Mouse (Mus musculus): ENCODE results near the gene Celsr3. TPM values are rescaled to one million over a fixed set of nuclear protein-coding genes. Genes with fewer than 3 reads are reported as not detected.

Celsr3 gene
- total RNA-seq, 2 experiments from 2014 or later, result 0.22 to 0.31 TPM

GRCm38 (mm10) chr9:108806379-108806778 is 19.7 kb upstream of the Celsr3 start:
- DNase-seq (ENCODE audit: low spot score in 2 of 2), result no peak

- no peak for DNase-seq (ENCODE audit: low spot score in 2 of 2)
These were observed 19.3 kb upstream of the Celsr3 start for GRCm38 (mm10) chr9:108806831-108807230.

GRCm38 (mm10) chr9:108807674-108808073 is 18.4 kb upstream of the Celsr3 start:
- no peak for DNase-seq (ENCODE audit: low spot score in 2 of 2)

GRCm38 (mm10) chr9:108808163-108808665 is 17.9 kb upstream of the Celsr3 start, which contains the start of gene Nckipsd:
Gene Nckipsd (plus strand): TSS chr9:108808368.
- peak; percentile 97 to 99 for DNase-seq (ENCODE audit: low spot score in 2 of 2)

GRCm38 (mm10) chr9:108809188-108809587 is 16.9 kb upstream of the Celsr3 start:
- no peak for DNase-seq (ENCODE audit: low spot score in 2 of 2)

GRCm38 (mm10) chr9:108809723-108810122 is 16.4 kb upstream of the Celsr3 start:
- DNase-seq (ENCODE audit: low spot score in 2 of 2), result no peak

- no peak for DNase-seq (ENCODE audit: low spot score in 2 of 2)
These were observed 15.6 kb upstream of the Celsr3 start for GRCm38 (mm10) chr9:108810516-108810915.

GRCm38 (mm10) chr9:108815557-108815956 is 10.6 kb upstream of the Celsr3 start:
- DNase-seq (ENCODE audit: low spot score in 2 of 2), result no peak

GRCm38 (mm10) chr9:108819495-108819894 is 6.6 kb upstream of the Celsr3 start:
- peak in 1 of 2 experiments; percentile 47 for DNase-seq (ENCODE audit: low spot score in 2 of 2)

DNA sequence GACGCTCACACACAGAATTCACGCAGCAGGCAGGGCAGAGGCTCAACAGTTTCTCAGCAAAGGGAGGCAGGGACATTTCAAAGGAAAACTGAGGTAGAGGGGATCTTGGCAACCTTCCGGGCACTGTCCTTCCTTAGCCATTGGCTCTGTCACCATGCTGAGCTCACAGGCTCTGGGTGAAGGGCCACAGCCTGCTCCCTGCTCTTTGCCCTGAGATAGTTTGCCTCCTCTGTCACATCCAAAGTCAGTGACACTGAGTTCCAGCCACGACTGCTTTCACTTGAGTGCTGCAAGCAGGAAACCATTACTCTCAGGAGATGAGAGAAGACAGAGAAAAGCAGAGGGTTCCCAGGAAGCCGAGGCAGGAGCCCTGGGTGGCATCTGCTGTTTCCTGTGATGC is 6.0 kb upstream of the Celsr3 start:
- DNase-seq (ENCODE audit: low spot score in 2 of 2), result no peak

DNA sequence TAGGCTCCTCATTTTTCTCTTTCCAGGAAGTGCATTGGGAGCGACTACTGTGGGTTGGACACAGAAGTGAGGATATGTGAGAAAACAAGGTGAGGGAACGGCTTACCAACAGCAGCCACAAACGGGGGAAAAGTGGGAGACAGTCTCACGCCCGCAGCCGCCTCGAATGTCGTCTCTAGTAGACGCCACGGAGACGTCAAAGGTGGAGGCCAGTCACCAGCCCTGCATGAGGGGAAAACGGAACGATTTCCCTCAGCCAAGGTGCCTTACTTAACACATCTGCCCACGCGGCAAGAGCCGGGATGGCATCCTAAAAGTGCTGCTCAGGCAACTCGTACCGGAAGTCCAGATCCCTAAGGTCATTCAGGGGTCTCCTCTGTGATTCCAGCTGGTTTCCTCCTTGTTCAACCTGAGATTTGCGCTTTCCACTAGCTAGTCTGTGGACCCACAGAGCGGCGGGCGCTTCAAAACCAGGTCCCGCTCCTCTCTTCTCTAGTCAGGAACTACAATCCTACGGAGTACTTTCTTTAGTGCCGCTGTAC is 1.9 kb upstream of the Celsr3 start:
- no peak for DNase-seq (ENCODE audit: low spot score in 2 of 2)

- no peak for DNase-seq (ENCODE audit: low spot score in 2 of 2)
These were observed 1.2 kb upstream of the Celsr3 start for GRCm38 (mm10) chr9:108824755-108825413.

GRCm38 (mm10) chr9:108826700-108827340 is 700 bp downstream of the Celsr3 start:
- peak; percentile 72 to 78 for DNase-seq (ENCODE audit: low spot score in 2 of 2)

GRCm38 (mm10) chr9:108827454-108827853 is 1.3 kb downstream of the Celsr3 start:
- no peak for DNase-seq (ENCODE audit: low spot score in 2 of 2)

- no peak for DNase-seq (ENCODE audit: low spot score in 2 of 2)
These were observed 1.8 kb downstream of the Celsr3 start for GRCm38 (mm10) chr9:108827906-108828305.

DNA sequence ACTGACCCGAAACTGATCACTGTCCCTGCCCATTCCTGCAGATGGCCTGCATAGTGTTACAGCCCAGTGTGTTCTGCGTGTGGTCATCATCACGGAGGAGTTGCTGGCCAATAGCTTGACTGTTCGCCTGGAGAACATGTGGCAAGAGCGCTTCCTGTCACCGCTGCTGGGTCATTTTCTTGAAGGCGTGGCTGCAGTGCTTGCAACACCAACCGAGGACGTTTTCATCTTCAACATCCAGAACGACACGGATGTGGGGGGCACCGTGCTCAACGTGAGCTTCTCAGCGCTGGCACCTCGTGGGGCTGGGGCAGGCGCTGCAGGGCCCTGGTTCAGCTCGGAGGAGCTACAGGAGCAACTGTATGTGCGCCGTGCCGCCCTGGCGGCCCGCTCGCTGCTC is 5.5 kb downstream of the Celsr3 start:
- no peak for DNase-seq (ENCODE audit: low spot score in 2 of 2)

GRCm38 (mm10) chr9:108832390-108833108 is 6.4 kb downstream of the Celsr3 start:
- peak; percentile 53 to 84 for DNase-seq (ENCODE audit: low spot score in 2 of 2)

DNA sequence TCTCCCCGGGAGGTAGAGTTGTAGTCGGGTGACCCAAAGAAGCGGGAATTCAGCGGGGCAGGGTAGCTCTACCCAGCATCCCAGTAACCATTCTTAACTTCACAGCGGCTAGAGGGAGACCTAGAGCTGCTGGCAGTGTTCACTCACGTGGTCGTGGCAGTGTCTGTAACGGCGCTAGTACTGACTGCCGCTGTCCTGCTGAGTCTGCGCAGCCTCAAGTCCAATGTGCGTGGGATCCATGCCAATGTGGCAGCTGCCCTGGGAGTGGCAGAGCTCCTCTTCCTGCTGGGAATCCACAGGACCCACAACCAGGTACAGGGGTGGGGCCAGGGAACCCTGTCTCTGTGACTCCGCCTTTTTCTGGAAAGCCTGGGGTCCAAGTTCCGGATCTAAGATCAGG is 16.9 kb downstream of the Celsr3 start:
- peak in 1 of 2 experiments; percentile 56 for DNase-seq (ENCODE audit: low spot score in 2 of 2)

- DNase-seq (ENCODE audit: low spot score in 2 of 2), result no peak
These were observed 19.3 kb downstream of the Celsr3 start for GRCm38 (mm10) chr9:108845390-108845789.

DNA sequence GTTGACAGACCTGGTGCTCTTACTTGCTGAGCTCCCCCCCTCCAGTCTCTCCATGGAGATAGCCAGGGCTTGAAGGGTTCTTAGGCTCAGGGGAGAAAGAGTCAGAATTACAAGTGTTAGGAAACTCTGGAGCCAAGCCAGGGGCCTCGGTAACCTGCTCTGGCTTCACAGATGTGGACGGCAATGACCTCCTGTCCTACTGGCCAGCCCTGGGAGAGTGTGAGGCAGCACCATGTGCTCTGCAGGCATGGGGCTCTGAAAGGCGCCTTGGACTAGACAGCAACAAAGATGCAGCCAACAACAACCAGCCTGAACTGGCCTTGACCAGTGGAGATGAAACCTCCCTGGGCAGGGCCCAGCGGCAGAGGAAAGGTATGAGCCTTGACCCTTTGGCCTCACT is 21.3 kb downstream of the Celsr3 start:
- no peak for DNase-seq (ENCODE audit: low spot score in 2 of 2)

GRCm38 (mm10) chr9:108848419-108848818 is 22.3 kb downstream of the Celsr3 start:
- DNase-seq (ENCODE audit: low spot score in 2 of 2), result no peak

GRCm38 (mm10) chr9:108852976-108853375 is 26.9 kb downstream of the Celsr3 start, which contains the start of gene Slc26a6:
Gene Slc26a6 (plus strand): TSS chr9:108853283.
- DNase-seq (ENCODE audit: low spot score in 2 of 2), result no peak
